Mouse (Mus musculus): ENCODE measurements around the gene C5ar1. TPM values are rescaled to one million over a fixed set of nuclear protein-coding genes. Genes with fewer than 3 reads are reported as not detected.

The C5ar1 gene
- polyA plus RNA-seq, 1 experiment from 2014 or later: 1.4 TPM

Other genes with a start within 250 kb of the C5ar1 start
- 9.5 and 10.4 TPM in 2 replicates for gene Bicra, start 211.6 kb downstream of the C5ar1 start, polyA plus RNA-seq (2015; fragmentation: Nextera tagmentation; extraction: Ambion mirVana)
- gene Zfp541, start 197.7 kb downstream of the C5ar1 start, polyA plus RNA-seq (2015; fragmentation: Nextera tagmentation; extraction: Ambion mirVana): 0.07 and 0.11 TPM in 2 replicates
- 195 and 216 TPM in 2 replicates for gene Napa, start 161.1 kb downstream of the C5ar1 start, polyA plus RNA-seq (2015; fragmentation: Nextera tagmentation; extraction: Ambion mirVana)
- 44.9 and 45.6 TPM in 2 replicates for gene Kptn, start 139.6 kb downstream of the C5ar1 start, polyA plus RNA-seq (2015; fragmentation: Nextera tagmentation; extraction: Ambion mirVana)
- 0.34 and 0.37 TPM in 2 replicates for gene Slc8a2, start 129.7 kb downstream of the C5ar1 start, polyA plus RNA-seq (2015; fragmentation: Nextera tagmentation; extraction: Ambion mirVana)
- gene Meis3, start 84.5 kb downstream of the C5ar1 start, polyA plus RNA-seq (2015; fragmentation: Nextera tagmentation; extraction: Ambion mirVana): 49.8 and 54.4 TPM in 2 replicates
- gene Dhx34, start 37.5 kb downstream of the C5ar1 start, polyA plus RNA-seq (2015; fragmentation: Nextera tagmentation; extraction: Ambion mirVana): 12.7 and 16.2 TPM in 2 replicates
- gene C5ar2, start 15.4 kb downstream of the C5ar1 start, polyA plus RNA-seq (2015; fragmentation: Nextera tagmentation; extraction: Ambion mirVana): 0.10 TPM in 1 of 2 replicates, not detected in the other
- gene Inafm1, start 14.1 kb upstream of the C5ar1 start, polyA plus RNA-seq (2015; fragmentation: Nextera tagmentation; extraction: Ambion mirVana): 23.9 and 24.3 TPM in 2 replicates
- 31.0 and 32.9 TPM in 2 replicates for gene Ccdc9, start 27.3 kb upstream of the C5ar1 start, polyA plus RNA-seq (2015; fragmentation: Nextera tagmentation; extraction: Ambion mirVana)
- 4.8 and 5.2 TPM in 2 replicates for gene Bbc3, start 48.9 kb upstream of the C5ar1 start, polyA plus RNA-seq (2015; fragmentation: Nextera tagmentation; extraction: Ambion mirVana)
- gene Sae1, start 128.3 kb upstream of the C5ar1 start, polyA plus RNA-seq (2015; fragmentation: Nextera tagmentation; extraction: Ambion mirVana): 373 and 383 TPM in 2 replicates
- 17.6 and 20.2 TPM in 2 replicates for gene Zc3h4, start 141.4 kb upstream of the C5ar1 start, polyA plus RNA-seq (2015; fragmentation: Nextera tagmentation; extraction: Ambion mirVana)
- gene Tmem160, start 193.2 kb upstream of the C5ar1 start, polyA plus RNA-seq (2015; fragmentation: Nextera tagmentation; extraction: Ambion mirVana): 46.6 and 52.1 TPM in 2 replicates
- gene Npas1, start 218.2 kb upstream of the C5ar1 start, polyA plus RNA-seq (2015; fragmentation: Nextera tagmentation; extraction: Ambion mirVana): 0.42 and 0.61 TPM in 2 replicates